Mouse (Mus musculus) layer of hippocampus, adult 9-10 months (tissue): ENCODE data around the gene Rab10.
A peak's percentile ranks its signal among the peaks of the same experiment; 100 is the strongest.

ENCODE experiments used
- DNase-seq: peaks from one replicate; pipeline ENCODE4 v3.0.0; 2022; ENCODE audit warnings: low spot score

The Rab10 gene

DNA sequence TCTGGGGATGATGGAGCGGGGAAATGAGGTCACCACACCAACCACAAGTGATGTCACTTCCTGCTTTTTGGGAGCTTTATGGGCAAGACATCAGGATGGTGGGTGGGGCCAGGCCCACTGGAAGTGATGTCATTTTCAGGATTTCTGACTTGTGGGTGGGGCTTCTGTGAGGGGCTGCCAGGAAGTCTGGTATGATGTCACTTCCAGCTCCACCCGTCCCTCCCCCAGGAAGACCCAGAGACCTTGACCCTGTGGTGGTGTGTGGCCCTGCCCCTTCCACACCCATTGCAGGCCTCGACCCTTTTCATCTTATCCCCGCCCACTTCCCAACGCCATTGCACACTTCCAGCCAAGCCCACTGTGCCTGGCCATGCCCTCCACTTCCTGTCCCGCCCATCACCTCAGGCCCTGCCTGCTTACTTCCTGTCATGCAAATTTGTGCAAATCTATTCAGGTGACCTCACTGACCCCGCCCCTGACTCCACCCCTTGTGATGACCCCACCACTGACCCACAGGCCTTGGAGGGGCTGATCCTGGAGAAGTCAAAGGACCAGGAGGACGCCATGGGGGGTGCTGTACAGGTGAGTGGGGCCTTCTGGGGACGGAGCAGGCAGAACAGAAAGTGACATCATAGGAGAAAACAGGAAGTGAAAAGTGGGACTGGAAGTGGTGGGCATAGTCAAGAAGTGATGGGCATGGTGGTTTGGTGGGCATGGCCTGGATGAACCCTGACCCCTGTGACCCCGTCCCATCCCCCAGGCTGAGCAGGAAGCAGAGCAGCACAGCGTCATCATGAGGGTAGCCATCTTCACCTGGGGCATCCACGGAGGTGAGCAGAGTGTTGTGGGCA, 72.7 kb downstream of the Rab10 start:
- no peak for DNase-seq

- no peak for DNase-seq
Measured at GRCm38 (mm10) chr12:3236163-3236641, 73.6 kb downstream of the Rab10 start.

- DNase-seq = peak; percentile 90
Measured at GRCm38 (mm10) chr12:3235646-3236161, 74.1 kb downstream of the Rab10 start.

- peak; percentile 92 for DNase-seq
Measured at GRCm38 (mm10) chr12:3235124-3235631, 74.6 kb downstream of the Rab10 start.

GRCm38 (mm10) chr12:3234061-3234460, 75.7 kb downstream of the Rab10 start:
- DNase-seq = no peak

GRCm38 (mm10) chr12:3223352-3223751, 86.4 kb downstream of the Rab10 start:
- DNase-seq = no peak

- DNase-seq = no peak
Measured at GRCm38 (mm10) chr12:3210181-3210580, 99.6 kb downstream of the Rab10 start.

DNA sequence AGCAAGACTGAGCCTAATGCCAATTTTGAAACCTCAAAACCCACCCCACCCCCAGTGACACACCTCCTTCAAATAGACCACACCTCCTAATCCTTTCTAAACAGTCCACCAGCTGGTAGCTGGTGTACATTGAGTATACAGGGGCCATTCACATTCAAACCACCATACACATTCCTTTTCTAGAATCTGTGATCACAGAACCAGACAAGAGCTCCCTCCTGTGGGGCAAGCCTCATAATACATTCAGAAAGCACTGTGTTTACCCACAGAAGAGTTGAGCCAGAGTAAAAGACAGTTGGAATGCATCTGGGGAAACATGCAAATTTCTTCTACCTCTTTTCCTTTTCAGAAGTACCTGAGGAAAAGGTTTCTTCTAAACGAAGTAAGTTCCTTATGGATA, 100.6 kb downstream of the Rab10 start:
- DNase-seq = no peak
